Mouse (Mus musculus) gastrocnemius, adult 8-10 months (tissue): ENCODE measurements around the gene Lin7a. TPM values are rescaled to one million over a fixed set of nuclear protein-coding genes. Genes with fewer than 3 reads are reported as not detected.

Source experiments
- DNase-seq, 2 experiments: peaks; one replicate each; pipeline ENCODE4 v3.0.0; 2022; ENCODE audit warnings: low spot score in 2 of 2
- total RNA-seq, 4 experiments: library from RNA; stranded (reverse); gene quantifications; 2 replicates each; pipeline ENCODE4 v1.2.4; 2022

The Lin7a gene
- total RNA-seq, 4 experiments from 2014 or later, result 0.70 to 1.7 (median 0.86) TPM

- no peak for DNase-seq
Observed at GRCm38 (mm10) chr10:107449496-107450330, 178.2 kb downstream of the Lin7a start.

- no peak for DNase-seq
Observed at GRCm38 (mm10) chr10:107467819-107468218, 196.3 kb downstream of the Lin7a start.

Other genes starting within 250 kb of the Lin7a start
- gene Acss3, start 148.0 kb upstream of the Lin7a start, total RNA-seq, result 1 to 10 TPM; 5.1 to 6.3 (median 5.8) TPM
- gene Myf5, start 214.4 kb downstream of the Lin7a start, total RNA-seq, result 1 to 10 TPM; 1.6 to 2.3 (median 1.8) TPM
- gene Myf6, start 223.1 kb downstream of the Lin7a start, total RNA-seq, result 100 to 1,000 TPM; 111 to 148 (median 128) TPM